8 mouse cellular contexts compared by ENCODE assay signal in the genomic region with DNA sequence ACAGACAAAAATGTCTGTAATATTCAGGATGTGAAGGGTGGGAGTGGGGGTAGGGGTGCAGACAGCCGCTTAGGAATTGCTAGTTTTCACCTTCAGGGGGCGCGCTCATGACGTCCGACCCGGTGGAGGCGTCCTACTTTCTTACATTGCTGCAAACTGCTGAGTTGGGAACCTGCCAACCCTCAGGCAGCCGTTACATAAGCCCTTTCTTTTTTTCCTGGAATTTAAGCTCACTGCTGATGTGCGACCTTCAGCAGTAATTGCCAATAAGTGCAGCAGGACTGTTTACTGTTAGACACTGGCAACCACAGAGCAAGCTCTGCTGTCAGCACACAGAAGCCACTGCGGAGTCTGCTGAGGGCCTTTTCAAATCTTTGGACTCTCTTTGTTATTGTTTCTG.
DNase-seq lines count a peak whose midpoint lies in the region; ATAC-seq and TF ChIP-seq lines count a peak whose summit lies in the region.

No protein-coding gene starts in this region.

- peak; percentile 89 for DNase-seq in Patski (ENCODE audit: low read depth, low spot score)
- DNase-seq in cerebellum, postnatal 25 days: peak; percentile 91 to 93
- peak; percentile 93 for DNase-seq in gastrocnemius, adult 18-20 months (ENCODE audit: low spot score)
- peak; percentile 90 for DNase-seq in left cerebral cortex, adult 11 months (ENCODE audit: low spot score)
- peak; percentile 91 for DNase-seq in lung, postnatal 25 days (ENCODE audit: low spot score)
- DNase-seq in retina, embryonic 14.5 days (ENCODE audit: low spot score): peak; percentile 78
- DNase-seq in urinary bladder, adult 2 months (ENCODE audit: low spot score): peak; percentile 54

- H3K4me2 ChIP-seq in hindbrain, embryonic 15.5 days: peak overlapping the region; percentile 36

- H3K27ac ChIP-seq in hindbrain, embryonic 15.5 days (replicated peaks): peak overlapping the region; percentile 64

- CTCF ChIA-PET in Patski (lab: Charles Lee): interaction anchor here (0.7 to 2.2 kb wide), 17 partner anchors 9 to 309 kb away, joined by 3 to 12 read pairs (median 3); no protein-coding TSS in a partner anchor

- in situ Hi-C loops in Patski (cut with MboI; ENCODE audit: low pct_unique_long_range_greater_than_20kb): loop anchor here (10.0 kb wide), 1 partner anchor 308 kb away; no protein-coding TSS in a partner anchor

- H3K9me3 ChIP-seq in hindbrain, embryonic 15.5 days: no peaks in the 10 kb centered on the region

- peaks cover 25% of the 10 kb centered on the region for H3K4me1 ChIP-seq in hindbrain, embryonic 15.5 days (replicated peaks)

- TF ChIP-seq CTCF in Patski (IDR thresholded peaks at IDR 0.05): peak; percentile 87

- WGBS in hindbrain, embryonic 15.5 days: 10% methylated on average over 10 of the region's 10 CpGs

- no peak overlapping the region for H3K4me3 ChIP-seq in hindbrain, embryonic 15.5 days

- no peak overlapping the region for H3K9ac ChIP-seq in hindbrain, embryonic 15.5 days

- H3K36me3 ChIP-seq in hindbrain, embryonic 15.5 days: no peaks in the 10 kb centered on the region

- ATAC-seq in Patski: peak; percentile 90
- ATAC-seq in hindbrain, embryonic 15.5 days (ENCODE audit: low FRiP score, low read depth): peak; percentile 84

- POLR2A ChIA-PET in Patski (lab: Charles Lee): interaction anchor here (0.6 to 1.2 kb wide), 2 partner anchors 234 to 279 kb away, joined by 3 to 4 read pairs; a partner anchor contains a TSS

- H3K27me3 ChIP-seq in Patski: no peaks in the 10 kb centered on the region
- no peaks in the 10 kb centered on the region for H3K27me3 ChIP-seq in hindbrain, embryonic 15.5 days
